Mouse (Mus musculus) liver, adult 2 months (tissue): ENCODE data around the gene Fam227a. TPM values are rescaled to one million over a fixed set of nuclear protein-coding genes. Genes with fewer than 3 reads are reported as not detected.

Experiments used
- DNase-seq: peaks from one replicate; pipeline ENCODE4 v3.0.0-alpha.2; 2011; ENCODE audit warnings: low read depth, low spot score; ENCODE audit errors: extremely low read depth
- H3K27ac ChIP-seq: fragments of 200-500 bp; replicated peaks from 2 replicates; pipeline ENCODE4 v1.5.1; 2012; ENCODE audit warnings: low read depth, mild to moderate bottlenecking, control low read depth, inconsistent platforms, low read length; ENCODE audit not compliant: insufficient read depth
- H3K27me3 ChIP-seq: fragments of 200-500 bp; 2 replicates; pipeline ENCODE4 v1.6.1; 2012; ENCODE audit warnings: mild to moderate bottlenecking, moderate library complexity, low read length, inconsistent platforms; ENCODE audit not compliant: control insufficient read depth, insufficient read depth
- H3K36me3 ChIP-seq: fragments of 200-500 bp; 2 replicates; pipeline ENCODE4 v1.6.1; 2012; ENCODE audit warnings: low read length, inconsistent platforms; ENCODE audit not compliant: control insufficient read depth, insufficient read depth
- H3K4me1 ChIP-seq: fragments of 200-500 bp; 2 replicates; pipeline ENCODE4 v1.6.1; 2011; ENCODE audit warnings: low read length; ENCODE audit not compliant: control insufficient read depth, insufficient read depth
- H3K4me3 ChIP-seq: fragments of 200-500 bp; 2 replicates; pipeline ENCODE4 v1.5.1; 2011; ENCODE audit warnings: low read depth, mild to moderate bottlenecking, control low read depth, low read length, moderate library complexity; ENCODE audit not compliant: insufficient read depth
- H3K79me2 ChIP-seq: fragments of 200-500 bp; 2 replicates; pipeline ENCODE4 v1.6.1; 2012; ENCODE audit warnings: inconsistent platforms, mild to moderate bottlenecking, low read length, moderate library complexity; ENCODE audit not compliant: control insufficient read depth, insufficient read depth
- H3K9ac ChIP-seq: fragments of 200-500 bp; 2 replicates; pipeline ENCODE4 v1.6.1; 2012; ENCODE audit warnings: low read depth, mild to moderate bottlenecking, control low read depth, inconsistent platforms, low read length
- CTCF ChIP-seq: fragments of 200-500 bp; IDR thresholded peaks from 2 replicates; pipeline ENCODE4 v1.5.1; 2011; ENCODE audit warnings: low read depth, low read length, control low read depth
- POLR2A ChIP-seq: fragments of 200-500 bp; IDR thresholded peaks from 2 replicates; pipeline ENCODE4 v1.6.1; 2011; ENCODE audit warnings: low read length, control low read depth; ENCODE audit not compliant: insufficient read depth; ENCODE audit errors: extremely low read depth
- WGBS: fragments of 180-500 bp; shearing (Covaris S2); methylation state at CpG from one replicate; pipeline ENCODE4 v1.1.7; 2018; 5-methylcytosine and 5-hydroxymethylcytosine counted together
- polyA plus RNA-seq: library from polyadenylated mRNA; depleted of rRNA; stranded (reverse); fragments of >200 nt; gene quantifications from 2 replicates; pipeline ENCODE4 v1.2.3, GENCODE M21; 2012
- total RNA-seq: library from RNA; depleted of rRNA; stranded (reverse); fragments of >200 nt; gene quantifications from 2 replicates; pipeline ENCODE4 v1.2.3, GENCODE M21; 2014

Gene Fam227a
- total and polyA plus RNA-seq, 2 experiments: 0.20 to 0.83 TPM

GRCm38 (mm10) chr15:79648130-79648529, 10.6 kb downstream of the Fam227a start:
- WGBS: 89% methylated on average over 12 of the region's 12 CpGs
- no peak overlapping the region for H3K9ac ChIP-seq
- no peaks in the 10 kb centered on the region for H3K36me3 ChIP-seq
- no peak for DNase-seq
- no peaks in the 10 kb centered on the region for H3K79me2 ChIP-seq
- H3K27ac ChIP-seq: no peak overlapping the region
- TF ChIP-seq CTCF (no peak), POLR2A (no peak)
- H3K27me3 ChIP-seq: no peaks in the 10 kb centered on the region
- H3K4me3 ChIP-seq: no peak overlapping the region
- no peaks in the 10 kb centered on the region for H3K4me1 ChIP-seq

- H3K9ac ChIP-seq: no peak overlapping the region
- H3K27ac ChIP-seq: no peak overlapping the region
- WGBS: 87% methylated on average over 2 of the region's 2 CpGs
- no peak overlapping the region for H3K4me3 ChIP-seq
- no peak for TF ChIP-seq CTCF
- no peak for TF ChIP-seq POLR2A
- H3K79me2 ChIP-seq: no peaks in the 10 kb centered on the region
- no peaks in the 10 kb centered on the region for H3K36me3 ChIP-seq
- DNase-seq: no peak
- H3K27me3 ChIP-seq: no peaks in the 10 kb centered on the region
- no peaks in the 10 kb centered on the region for H3K4me1 ChIP-seq
These were observed 13.3 kb downstream of the Fam227a start for GRCm38 (mm10) chr15:79645483-79645882.

GRCm38 (mm10) chr15:79641135-79641817, 17.5 kb downstream of the Fam227a start:
- H3K4me1 ChIP-seq: no peaks in the 10 kb centered on the region
- no peak overlapping the region for H3K9ac ChIP-seq
- no peaks in the 10 kb centered on the region for H3K27me3 ChIP-seq
- H3K27ac ChIP-seq: no peak overlapping the region
- DNase-seq: no peak
- H3K4me3 ChIP-seq: no peak overlapping the region
- TF ChIP-seq CTCF (no peak), POLR2A (no peak)
- H3K36me3 ChIP-seq: no peaks in the 10 kb centered on the region
- H3K79me2 ChIP-seq: no peaks in the 10 kb centered on the region
- WGBS: 78% methylated on average over 12 of the region's 12 CpGs

DNA sequence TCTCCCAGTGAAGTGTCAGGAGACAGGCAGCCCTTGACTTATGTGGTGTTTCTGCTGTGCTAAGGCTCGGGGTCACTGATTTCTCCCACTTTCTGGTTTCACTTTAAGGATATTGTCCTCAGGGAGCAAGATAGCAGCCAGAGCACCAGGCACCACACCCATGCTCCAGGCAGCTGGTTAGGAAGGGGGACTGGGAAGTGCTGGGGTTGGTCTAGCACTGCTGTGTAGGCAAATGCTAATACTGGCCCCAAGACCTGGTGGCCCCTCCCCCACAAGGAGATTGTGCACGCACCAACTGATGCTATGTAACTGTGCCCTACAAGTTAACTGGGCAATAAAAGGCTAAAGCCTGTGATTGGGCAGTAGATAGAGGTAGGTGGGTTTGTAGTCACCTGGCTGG, 28.3 kb downstream of the Fam227a start:
- Histone ChIP-seq H3K36me3 (0 out of 2 replicates have a peak, but pooled peaks cover 2% of the 10 kb centered on the region), H3K27me3 (no peaks in the 10 kb centered on the region), H3K79me2 (no peaks in the 10 kb centered on the region), H3K4me3 (no peak overlapping the region), H3K27ac (no peak overlapping the region), H3K9ac (no peak overlapping the region), H3K4me1 (no peaks in the 10 kb centered on the region)
- no peak for DNase-seq
- TF ChIP-seq POLR2A: no peak
- TF ChIP-seq CTCF: no peak
- WGBS: 74% methylated on average over 2 of the region's 2 CpGs

GRCm38 (mm10) chr15:79619770-79620414, 38.9 kb downstream of the Fam227a start:
- no peaks in the 10 kb centered on the region for H3K27me3 ChIP-seq
- H3K9ac ChIP-seq: no peak overlapping the region
- 90% methylated on average over 11 of the region's 11 CpGs for WGBS
- no peak for DNase-seq
- H3K79me2 ChIP-seq: no peaks in the 10 kb centered on the region
- H3K4me3 ChIP-seq: no peak overlapping the region
- TF ChIP-seq POLR2A (no peak), CTCF (no peak)
- H3K4me1 ChIP-seq: no peaks in the 10 kb centered on the region
- no peaks in the 10 kb centered on the region for H3K36me3 ChIP-seq
- H3K27ac ChIP-seq: no peak overlapping the region

DNA sequence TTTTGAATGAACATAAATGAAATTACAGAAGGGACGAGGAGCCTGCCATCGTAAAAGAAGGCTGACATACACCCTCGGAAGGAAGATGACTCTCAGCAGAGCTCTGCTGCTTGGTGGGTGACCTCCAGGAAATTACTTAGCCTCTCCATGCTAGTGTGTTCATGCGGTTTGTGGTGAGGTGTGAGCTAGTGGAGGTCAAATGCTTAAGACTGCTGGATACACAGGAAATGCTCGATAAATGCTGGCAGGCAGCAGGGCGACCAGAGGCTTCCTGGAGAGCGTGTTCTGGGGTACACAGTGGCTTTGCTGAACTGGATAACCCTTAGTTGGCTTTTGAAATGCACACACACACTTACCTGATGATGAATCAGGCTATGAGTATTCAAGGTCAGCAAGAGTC, 40.3 kb downstream of the Fam227a start:
- 73% methylated on average over 7 of the region's 7 CpGs for WGBS
- TF ChIP-seq POLR2A (no peak), CTCF (no peak)

More for the DNA sequence above, 40.3 kb downstream of the Fam227a start:
- no peaks in the 10 kb centered on the region for H3K4me1 ChIP-seq
- H3K4me3 ChIP-seq: no peak overlapping the region
- no peaks in the 10 kb centered on the region for H3K36me3 ChIP-seq
- no peaks in the 10 kb centered on the region for H3K27me3 ChIP-seq
- H3K27ac ChIP-seq: no peak overlapping the region
- no peak for DNase-seq
- H3K79me2 ChIP-seq: no peaks in the 10 kb centered on the region
- no peak overlapping the region for H3K9ac ChIP-seq
